Mouse (Mus musculus): ENCODE measurements at regions not wholly inside any gene's neighbourhood (a gene's known extent, or its start where the extent isn't known, plus 50 kb on each side); places are given as distances from the start of the nearest gene placed in this dataset.

DNA sequence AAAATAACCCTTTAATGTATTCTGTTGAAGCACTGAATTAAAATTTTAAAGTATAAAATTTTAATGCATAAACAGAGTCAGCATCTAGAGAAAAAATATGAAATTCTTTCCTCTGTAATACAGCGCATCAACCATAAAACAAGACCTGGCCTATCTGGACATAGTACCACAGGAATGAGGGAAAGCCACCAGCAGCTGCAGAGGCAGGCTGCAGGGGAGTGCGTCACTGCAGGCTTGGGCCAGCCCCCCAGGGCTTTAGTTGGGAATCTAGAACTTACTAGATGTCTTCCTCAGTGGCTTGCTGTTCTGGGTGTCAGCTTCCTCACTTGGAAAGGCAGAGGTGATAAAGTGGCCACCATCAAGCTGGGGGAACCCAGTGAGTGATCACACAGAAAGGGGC is 116.2 kb upstream of the Tmem108 start:
- TF ChIP-seq POLR2A (IDR thresholded peaks at IDR 0.05; ENCODE audit: borderline replicate concordance, low read depth, low read length) (no peak), CTCF (IDR thresholded peaks at IDR 0.05; ENCODE audit: low read depth, low read length) (no peak)
